Mouse (Mus musculus) midbrain, embryonic 15.5 days (tissue): ENCODE results near the gene Card10. TPM values are rescaled to one million over a fixed set of nuclear protein-coding genes. Genes with fewer than 3 reads are reported as not detected.
"Not testable (repeated sequence)": the region's sequence is repeated elsewhere in the genome, so short reads cannot be mapped to it uniquely, and the experiment has no call there.

Source experiments
- ATAC-seq: fragments of 200-750 bp; cut with Nextera tagmentation; replicated peaks from 2 replicates; pipeline ENCODE4 v1.8.0; 2017; ENCODE audit warnings: moderate TSS enrichment
- H3K27ac ChIP-seq: fragments of 300-500 bp; sonication (generic); 2 replicates; pipeline ENCODE4 v1.5.1; 2015; ENCODE audit warnings: mild to moderate bottlenecking, inconsistent platforms
- H3K27me3 ChIP-seq: fragments of 300-500 bp; sonication (generic); replicated peaks from 2 replicates; pipeline ENCODE4 v1.6.1; 2015; ENCODE audit warnings: inconsistent platforms
- H3K36me3 ChIP-seq: fragments of 300-500 bp; sonication (generic); replicated peaks from 2 replicates; pipeline ENCODE4 v1.6.1; 2015; ENCODE audit warnings: inconsistent platforms
- H3K4me1 ChIP-seq: fragments of 300-500 bp; sonication (generic); 2 replicates; pipeline ENCODE4 v1.6.1; 2015; ENCODE audit warnings: inconsistent platforms
- H3K4me2 ChIP-seq: fragments of 300-500 bp; sonication (generic); 2 replicates; pipeline ENCODE4 v1.6.1; 2015; ENCODE audit warnings: inconsistent platforms, mild to moderate bottlenecking, moderate library complexity
- H3K4me3 ChIP-seq: fragments of 300-500 bp; sonication (generic); 2 replicates; pipeline ENCODE4 v1.5.1; 2015; ENCODE audit warnings: mild to moderate bottlenecking, inconsistent platforms
- H3K9ac ChIP-seq: fragments of 300-500 bp; sonication (generic); 2 replicates; pipeline ENCODE4 v1.6.1; 2015; ENCODE audit warnings: mild to moderate bottlenecking, inconsistent platforms
- H3K9me3 ChIP-seq: fragments of 300-500 bp; sonication (generic); 2 replicates; pipeline ENCODE4 v1.6.1; 2016; ENCODE audit warnings: inconsistent platforms
- WGBS: fragments of 180-500 bp; shearing (Covaris S2); methylation state at CpG from one replicate; pipeline ENCODE4 v1.1.7; 2015; ENCODE audit warnings: mixed read lengths; 5-methylcytosine and 5-hydroxymethylcytosine counted together
- polyA plus RNA-seq: library from polyadenylated mRNA; unstranded; fragments of >200 nt; fragmentation: Nextera tagmentation; extraction: Ambion mirVana; gene quantifications from 2 replicates; pipeline ENCODE4 v1.2.1, GENCODE M21; 2015

Card10 gene
- 2.1 and 2.3 TPM in 2 replicates for polyA plus RNA-seq

GRCm38 (mm10) chr15:78802776-78803391 is at the start of gene Card10:
Gene Card10 (minus strand): TSS chr15:78803042.
- H3K9me3 ChIP-seq: no peaks in the 10 kb centered on the region
- no peaks in the 10 kb centered on the region for H3K36me3 ChIP-seq
- peak within 1 kb of the TSS; percentile 36 for H3K9ac ChIP-seq
- WGBS: under 1% methylated on average over 67 of the region's 70 CpGs
- ATAC-seq: no peak
- peak within 1 kb of the TSS; percentile 68 for H3K4me2 ChIP-seq
- peaks cover 36% of the 10 kb centered on the region for H3K27me3 ChIP-seq
- H3K4me3 ChIP-seq: peak within 1 kb of the TSS; percentile 42
- H3K4me1 ChIP-seq: peaks cover 25% of the 10 kb centered on the region
- H3K27ac ChIP-seq: no peak within 1 kb of the TSS

GRCm38 (mm10) chr15:78851505-78852153 is 48.8 kb upstream of the Card10 start:
- H3K27me3 ChIP-seq: no peaks in the 10 kb centered on the region; the same call in 1 of the 2 replicates
- WGBS: 16% methylated on average over 13 of the region's 13 CpGs
- H3K36me3 ChIP-seq: no peaks in the 10 kb centered on the region
- no peak overlapping the region for H3K4me3 ChIP-seq
- no peak overlapping the region; the same call in 1 of the 2 replicates for H3K9ac ChIP-seq
- H3K27ac ChIP-seq: no peak overlapping the region
- peak; percentile 72 for ATAC-seq
- 0 out of 2 replicates have a peak, but pooled peaks cover 3% of the 10 kb centered on the region for H3K4me1 ChIP-seq
- no peak overlapping the region for H3K4me2 ChIP-seq
- no peaks in the 10 kb centered on the region for H3K9me3 ChIP-seq

GRCm38 (mm10) chr15:78850944-78851343 is 48.1 kb upstream of the Card10 start:
- Histone ChIP-seq H3K4me2 (no peak overlapping the region), H3K4me3 (no peak overlapping the region), H3K27me3 (no peaks in the 10 kb centered on the region; the same call in 1 of the 2 replicates), H3K4me1 (0 out of 2 replicates have a peak, but pooled peaks cover 3% of the 10 kb centered on the region), H3K27ac (no peak overlapping the region), H3K9me3 (no peaks in the 10 kb centered on the region), H3K9ac (no peak overlapping the region), H3K36me3 (no peaks in the 10 kb centered on the region)
- ATAC-seq: no peak
- 81% methylated on average over 6 of the region's 6 CpGs for WGBS

- H3K36me3 ChIP-seq: no peaks in the 10 kb centered on the region
- no peaks in the 10 kb centered on the region for H3K9me3 ChIP-seq
- H3K4me3 ChIP-seq: no peak overlapping the region
- H3K9ac ChIP-seq: no peak overlapping the region
- peaks cover 6% of the 10 kb centered on the region; the same call in 1 of the 2 replicates for H3K4me1 ChIP-seq
- ATAC-seq: no peak
- H3K27ac ChIP-seq: no peak overlapping the region
- WGBS: 66% methylated on average over 14 of the region's 15 CpGs
- H3K4me2 ChIP-seq: no peak overlapping the region
- no peaks in the 10 kb centered on the region; the same call in 1 of the 2 replicates for H3K27me3 ChIP-seq
Observed at GRCm38 (mm10) chr15:78850059-78850824, 47.4 kb upstream of the Card10 start.

GRCm38 (mm10) chr15:78849485-78849884 is 46.6 kb upstream of the Card10 start:
- no peak for ATAC-seq
- WGBS: 88% methylated on average over 12 of the region's 12 CpGs
- H3K4me2 ChIP-seq: no peak overlapping the region

GRCm38 (mm10) chr15:78848467-78848866 is 45.6 kb upstream of the Card10 start:
- Histone ChIP-seq H3K4me3 (no peak overlapping the region), H3K27ac (no peak overlapping the region), H3K9ac (no peak overlapping the region), H3K27me3 (peaks cover 14% of the 10 kb centered on the region), H3K36me3 (no peaks in the 10 kb centered on the region), H3K4me2 (no peak overlapping the region), H3K4me1 (peaks cover 11% of the 10 kb centered on the region; the same call in 1 of the 2 replicates), H3K9me3 (no peaks in the 10 kb centered on the region)
- no peak for ATAC-seq
- WGBS: 30% methylated on average over 5 of the region's 5 CpGs

More at GRCm38 (mm10) chr15:78849485-78849884, 46.6 kb upstream of the Card10 start:
- no peaks in the 10 kb centered on the region for H3K36me3 ChIP-seq
- H3K27ac ChIP-seq: no peak overlapping the region
- peaks cover 11% of the 10 kb centered on the region; the same call in 1 of the 2 replicates for H3K4me1 ChIP-seq
- H3K4me3 ChIP-seq: no peak overlapping the region
- H3K27me3 ChIP-seq: peaks cover 3% of the 10 kb centered on the region
- no peak overlapping the region for H3K9ac ChIP-seq
- no peaks in the 10 kb centered on the region for H3K9me3 ChIP-seq

- H3K36me3 ChIP-seq, H3K9me3 ChIP-seq, H3K27ac ChIP-seq, H3K4me2 ChIP-seq, H3K4me3 ChIP-seq, ATAC-seq, H3K9ac ChIP-seq: not testable (repeated sequence)
- peaks cover 27% of the 10 kb centered on the region for H3K27me3 ChIP-seq
- peaks cover 20% of the 10 kb centered on the region for H3K4me1 ChIP-seq
- WGBS: 84% methylated on average over 7 of the region's 7 CpGs
Observed at GRCm38 (mm10) chr15:78846805-78847204, 44.0 kb upstream of the Card10 start.

GRCm38 (mm10) chr15:78846352-78846751 is 43.5 kb upstream of the Card10 start:
- no peak for ATAC-seq

GRCm38 (mm10) chr15:78845867-78846266 is 43.0 kb upstream of the Card10 start:
- Histone ChIP-seq H3K27ac (no peak overlapping the region), H3K4me3 (no peak overlapping the region), H3K36me3 (no peaks in the 10 kb centered on the region), H3K4me2 (no peak overlapping the region), H3K9me3 (no peaks in the 10 kb centered on the region), H3K4me1 (peaks cover 20% of the 10 kb centered on the region), H3K27me3 (peaks cover 30% of the 10 kb centered on the region), H3K9ac (no peak overlapping the region)
- ATAC-seq: no peak
- 88% methylated on average over 8 of the region's 8 CpGs for WGBS

More at GRCm38 (mm10) chr15:78846352-78846751, 43.5 kb upstream of the Card10 start:
- H3K4me2 ChIP-seq: no peak overlapping the region
- no peak overlapping the region for H3K9ac ChIP-seq
- no peaks in the 10 kb centered on the region for H3K9me3 ChIP-seq
- H3K27ac ChIP-seq: no peak overlapping the region
- H3K36me3 ChIP-seq: no peaks in the 10 kb centered on the region
- 73% methylated on average over 8 of the region's 8 CpGs for WGBS
- peaks cover 17% of the 10 kb centered on the region for H3K4me1 ChIP-seq
- H3K4me3 ChIP-seq: no peak overlapping the region
- peaks cover 29% of the 10 kb centered on the region for H3K27me3 ChIP-seq

GRCm38 (mm10) chr15:78845321-78845720 is 42.5 kb upstream of the Card10 start:
- no peak overlapping the region for H3K9ac ChIP-seq
- no peak overlapping the region for H3K4me3 ChIP-seq
- H3K4me2 ChIP-seq: no peak overlapping the region
- H3K9me3 ChIP-seq: no peaks in the 10 kb centered on the region
- H3K27me3 ChIP-seq: peaks cover 30% of the 10 kb centered on the region
- WGBS: 60% methylated on average over 11 of the region's 11 CpGs
- ATAC-seq: no peak
- peaks cover 26% of the 10 kb centered on the region for H3K4me1 ChIP-seq
- H3K27ac ChIP-seq: 0 out of 2 replicates have a peak overlapping the region, but pooled peaks have one; percentile 14
- H3K36me3 ChIP-seq: no peaks in the 10 kb centered on the region

GRCm38 (mm10) chr15:78844791-78845190 is 41.9 kb upstream of the Card10 start:
- Histone ChIP-seq H3K4me3 (no peak overlapping the region), H3K27me3 (peaks cover 33% of the 10 kb centered on the region), H3K9me3 (no peaks in the 10 kb centered on the region), H3K27ac (no peak overlapping the region), H3K4me1 (peaks cover 31% of the 10 kb centered on the region), H3K9ac (no peak overlapping the region), H3K4me2 (peak overlapping the region; percentile 16), H3K36me3 (no peaks in the 10 kb centered on the region)
- WGBS: 42% methylated on average over 9 of the region's 9 CpGs
- ATAC-seq: no peak
